Mouse (Mus musculus): ENCODE measurements around the gene Copz1. TPM values are rescaled to one million over a fixed set of nuclear protein-coding genes. Genes with fewer than 3 reads are reported as not detected.

The Copz1 gene
- polyA plus RNA-seq, 1 experiment from 2014 or later = 322 TPM

DNA sequence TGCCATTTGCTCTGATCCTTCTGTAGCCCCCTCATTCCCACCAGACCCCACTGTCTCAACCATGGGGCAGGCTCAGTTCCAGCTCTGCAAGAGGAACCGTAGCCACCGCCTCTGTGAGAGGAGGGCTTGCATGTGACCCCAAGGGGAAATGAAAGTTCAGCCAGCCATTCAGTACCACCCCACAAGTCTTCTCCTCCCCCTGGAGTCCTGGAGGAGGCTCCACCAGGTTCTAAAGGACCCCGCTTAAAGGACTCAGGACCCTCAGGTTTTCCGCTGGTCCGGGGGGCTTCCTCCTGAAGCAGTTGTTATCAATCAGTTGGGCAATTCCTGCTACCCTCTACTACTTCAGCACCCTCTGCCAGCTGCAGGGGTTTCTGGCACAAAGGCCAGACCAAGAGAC lies 61.2 kb downstream of the Copz1 start:
- Histone ChIP-seq H3K9ac (ENCODE audit: low read depth, low read length) (0 out of 2 replicates have a peak overlapping the region, but pooled peaks have one; percentile 18), H3K27me3 (ENCODE audit: control insufficient read depth, insufficient read depth, low read length) (peaks cover under 1% of the 10 kb centered on the region; the same call in 1 of the 2 replicates), H3K4me2 (replicated peaks; ENCODE audit: low read depth, low read length) (no peak overlapping the region), H3K4me1 (ENCODE audit: control insufficient read depth, insufficient read depth, low read length) (peaks cover 15% of the 10 kb centered on the region; the same call in 1 of the 2 replicates), H3K9me3 (ENCODE audit: control insufficient read depth, low read length) (no peaks in the 10 kb centered on the region), H3K27ac (ENCODE audit: low read depth, low read length) (no peak overlapping the region), H3K4me3 (ENCODE audit: low read length) (no peak overlapping the region), H3K36me3 (ENCODE audit: control insufficient read depth, insufficient read depth, low read length) (no peaks in the 10 kb centered on the region)
- 54% methylated on average over 5 of the region's 5 CpGs for WGBS
- ATAC-seq (ENCODE audit: low FRiP score, low TSS enrichment) = no peak

DNA sequence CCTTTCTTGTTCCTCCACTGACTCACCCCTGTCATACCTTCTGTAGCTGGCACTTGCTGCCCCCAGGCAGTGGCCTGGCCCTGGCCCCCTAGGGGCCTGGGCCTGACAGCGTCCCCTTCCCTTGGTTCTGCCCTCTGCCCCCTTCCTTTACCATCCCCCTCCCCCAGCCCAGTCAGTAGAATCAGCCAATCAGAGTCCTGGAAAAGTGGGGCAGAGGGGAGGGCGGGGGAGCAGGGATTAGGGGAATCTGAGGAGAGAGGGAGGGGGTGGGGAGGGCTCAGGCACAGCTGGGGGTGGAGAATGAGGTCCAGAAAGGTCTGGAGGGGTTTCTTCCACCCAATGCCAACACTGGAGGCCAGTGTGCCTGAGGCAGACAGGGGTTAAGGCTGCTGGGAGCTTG lies 61.7 kb downstream of the Copz1 start:
- 12% methylated on average over 2 of the region's 2 CpGs for WGBS
- peak; percentile 7; the same call in 1 of the 2 replicates for ATAC-seq (ENCODE audit: low FRiP score, low TSS enrichment)
- Histone ChIP-seq H3K4me2 (replicated peaks; ENCODE audit: low read depth, low read length) (no peak overlapping the region), H3K9me3 (ENCODE audit: control insufficient read depth, low read length) (no peaks in the 10 kb centered on the region), H3K9ac (ENCODE audit: low read depth, low read length) (no peak overlapping the region), H3K4me3 (ENCODE audit: low read length) (no peak overlapping the region), H3K4me1 (ENCODE audit: control insufficient read depth, insufficient read depth, low read length) (peaks cover 15% of the 10 kb centered on the region; the same call in 1 of the 2 replicates), H3K27ac (ENCODE audit: low read depth, low read length) (no peak overlapping the region), H3K27me3 (ENCODE audit: control insufficient read depth, insufficient read depth, low read length) (peaks cover 5% of the 10 kb centered on the region; the same call in 1 of the 2 replicates), H3K36me3 (ENCODE audit: control insufficient read depth, insufficient read depth, low read length) (no peaks in the 10 kb centered on the region)

DNA sequence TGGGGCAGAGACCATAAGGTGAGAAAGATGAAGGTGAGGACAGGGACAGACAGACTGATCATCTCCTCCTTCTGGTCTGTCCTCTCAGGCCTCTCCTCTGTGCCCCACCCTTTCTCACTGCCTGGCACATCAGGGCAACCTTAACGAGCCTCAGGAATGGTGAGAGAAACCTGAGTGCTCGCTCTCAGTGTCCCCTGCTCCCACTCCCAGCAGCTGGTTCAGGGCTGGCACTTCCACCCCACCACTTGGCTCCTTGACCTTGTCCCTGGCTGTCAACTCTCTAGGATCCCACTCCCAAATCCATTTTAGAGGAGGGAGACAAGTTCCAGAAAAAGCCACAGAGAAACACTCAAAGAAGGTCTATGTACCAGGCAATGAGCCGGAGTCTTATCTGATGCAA lies 62.5 kb downstream of the Copz1 start:
- 46% methylated on average over 3 of the region's 3 CpGs for WGBS
- peaks cover 24% of the 10 kb centered on the region; the same call in 1 of the 2 replicates for H3K4me1 ChIP-seq (ENCODE audit: control insufficient read depth, insufficient read depth, low read length)

DNA sequence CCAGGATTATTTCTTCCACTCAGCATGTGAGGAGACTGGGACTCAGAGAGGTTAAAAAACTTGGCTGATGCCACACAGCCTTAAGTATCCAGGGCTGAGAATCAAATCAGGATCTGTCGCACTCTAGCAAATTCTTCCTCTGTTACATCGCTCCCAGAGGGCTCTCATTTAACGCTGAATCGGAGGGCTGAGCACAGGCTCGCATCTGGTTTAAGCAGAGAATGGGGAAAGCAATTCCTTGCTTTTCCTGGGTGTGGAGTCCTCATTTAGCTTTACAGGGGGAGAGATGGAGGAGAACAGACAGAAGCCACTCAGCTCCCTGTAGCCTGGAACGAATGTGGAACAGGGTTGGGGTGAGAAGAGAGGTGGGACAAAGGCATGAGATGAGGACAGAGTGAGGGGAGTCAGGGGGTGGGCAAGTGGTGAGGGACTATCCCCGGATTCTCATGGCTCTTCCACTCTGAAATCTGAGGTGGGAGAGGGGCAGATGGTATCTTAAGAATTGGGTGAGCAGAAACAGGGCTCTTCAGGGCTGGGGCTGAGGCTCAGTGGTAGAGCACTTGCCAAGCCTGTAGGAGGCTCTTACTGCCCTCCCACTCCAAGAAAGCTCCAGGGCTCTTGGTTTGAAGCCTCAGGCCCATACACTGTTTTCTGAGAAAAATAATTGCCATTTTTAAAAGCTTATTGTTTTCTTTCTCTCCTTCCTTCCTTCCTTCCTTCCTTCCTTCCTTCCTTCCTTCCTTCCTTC lies 63.1 kb downstream of the Copz1 start:
- Histone ChIP-seq H3K4me1 (ENCODE audit: control insufficient read depth, insufficient read depth, low read length) (peaks cover 24% of the 10 kb centered on the region; the same call in 1 of the 2 replicates), H3K36me3 (ENCODE audit: control insufficient read depth, insufficient read depth, low read length) (no peaks in the 10 kb centered on the region), H3K4me2 (replicated peaks; ENCODE audit: low read depth, low read length) (no peak overlapping the region), H3K4me3 (ENCODE audit: low read length) (no peak overlapping the region), H3K27me3 (ENCODE audit: control insufficient read depth, insufficient read depth, low read length) (peaks cover 11% of the 10 kb centered on the region; the same call in 1 of the 2 replicates), H3K9ac (ENCODE audit: low read depth, low read length) (no peak overlapping the region), H3K27ac (ENCODE audit: low read depth, low read length) (no peak overlapping the region), H3K9me3 (ENCODE audit: control insufficient read depth, low read length) (no peaks in the 10 kb centered on the region)
- 31% methylated on average over 7 of the region's 7 CpGs for WGBS
- ATAC-seq (ENCODE audit: low FRiP score, low TSS enrichment) = no peak

More for the DNA sequence above, 62.5 kb downstream of the Copz1 start:
- Histone ChIP-seq H3K9ac (ENCODE audit: low read depth, low read length) (no peak overlapping the region), H3K27me3 (ENCODE audit: control insufficient read depth, insufficient read depth, low read length) (peaks cover 11% of the 10 kb centered on the region; the same call in 1 of the 2 replicates), H3K4me3 (ENCODE audit: low read length) (no peak overlapping the region), H3K27ac (ENCODE audit: low read depth, low read length) (no peak overlapping the region), H3K9me3 (ENCODE audit: control insufficient read depth, low read length) (no peaks in the 10 kb centered on the region), H3K36me3 (ENCODE audit: control insufficient read depth, insufficient read depth, low read length) (no peaks in the 10 kb centered on the region), H3K4me2 (replicated peaks; ENCODE audit: low read depth, low read length) (no peak overlapping the region)
- no peak for ATAC-seq (ENCODE audit: low FRiP score, low TSS enrichment)

DNA sequence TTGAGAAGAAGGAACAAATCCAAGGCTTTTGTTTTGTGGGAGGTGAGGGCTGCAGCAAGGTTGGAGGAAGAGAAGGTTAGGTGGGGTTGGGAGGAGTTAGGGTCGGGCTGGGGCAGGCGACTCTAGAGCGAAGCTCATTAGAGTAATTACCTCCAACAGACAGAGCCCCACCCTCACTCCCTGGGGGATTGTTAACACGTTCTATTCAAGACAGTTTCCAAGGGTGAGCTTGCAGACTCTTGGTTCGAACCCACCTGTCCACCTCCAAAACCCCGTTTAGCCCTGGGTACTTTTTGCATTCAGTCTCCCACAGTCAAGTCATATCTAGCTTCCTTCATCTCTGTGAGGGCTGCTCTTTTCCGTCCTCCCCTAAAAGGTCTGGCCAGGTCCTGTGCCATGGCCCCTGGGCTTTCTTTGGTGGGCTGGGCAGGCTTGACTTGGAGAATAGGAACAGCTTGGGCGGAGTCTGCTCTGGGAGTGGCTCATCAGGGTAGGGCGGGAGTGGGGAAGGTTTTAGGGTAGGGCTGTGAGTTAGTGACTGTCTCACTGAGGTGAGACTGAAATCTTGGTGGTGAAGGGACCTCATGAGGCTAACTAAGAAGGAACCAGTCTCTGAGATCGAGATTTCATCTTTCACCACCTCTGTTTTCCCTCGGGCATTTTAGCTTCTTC lies 64.6 kb downstream of the Copz1 start:
- no peak overlapping the region for H3K4me2 ChIP-seq (replicated peaks; ENCODE audit: low read depth, low read length)
- WGBS = 19% methylated on average over 11 of the region's 11 CpGs
- H3K4me3 ChIP-seq (ENCODE audit: low read length) = no peak overlapping the region
- no peak overlapping the region for H3K9ac ChIP-seq (ENCODE audit: low read depth, low read length)
- no peak overlapping the region for H3K27ac ChIP-seq (ENCODE audit: low read depth, low read length)
- peaks cover 24% of the 10 kb centered on the region for H3K4me1 ChIP-seq (ENCODE audit: control insufficient read depth, insufficient read depth, low read length)
- no peaks in the 10 kb centered on the region for H3K9me3 ChIP-seq (ENCODE audit: control insufficient read depth, low read length)
- no peaks in the 10 kb centered on the region for H3K36me3 ChIP-seq (ENCODE audit: control insufficient read depth, insufficient read depth, low read length)
- H3K27me3 ChIP-seq (ENCODE audit: control insufficient read depth, insufficient read depth, low read length) = peaks cover 21% of the 10 kb centered on the region
- no peak for ATAC-seq (ENCODE audit: low FRiP score, low TSS enrichment)

DNA sequence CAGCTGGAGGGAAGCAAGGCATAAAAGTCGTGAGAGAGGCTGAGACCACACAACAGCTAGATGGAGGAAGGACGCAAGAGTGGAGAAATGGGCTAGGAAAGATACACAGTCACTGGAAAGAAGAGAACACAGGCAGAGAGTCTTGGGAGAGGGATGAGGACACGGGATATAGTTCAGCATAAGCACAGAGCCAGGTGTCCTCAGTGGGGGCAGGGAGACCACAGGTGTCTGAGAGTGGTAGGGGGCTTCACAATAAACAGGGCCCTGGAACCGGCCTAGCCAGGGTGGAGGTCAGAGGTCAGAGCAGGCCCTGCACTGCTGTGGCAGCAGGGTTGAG lies 66.3 kb downstream of the Copz1 start:
- no peaks in the 10 kb centered on the region for H3K36me3 ChIP-seq (ENCODE audit: control insufficient read depth, insufficient read depth, low read length)
- H3K9ac ChIP-seq (ENCODE audit: low read depth, low read length) = no peak overlapping the region
- H3K27ac ChIP-seq (ENCODE audit: low read depth, low read length) = no peak overlapping the region
- WGBS = 38% methylated on average over 4 of the region's 4 CpGs
- H3K9me3 ChIP-seq (ENCODE audit: control insufficient read depth, low read length) = no peaks in the 10 kb centered on the region
- peak; percentile 6; the same call in 1 of the 2 replicates for ATAC-seq (ENCODE audit: low FRiP score, low TSS enrichment)
- peak overlapping the region; percentile 92; the same call in 1 of the 2 replicates for H3K4me2 ChIP-seq (replicated peaks; ENCODE audit: low read depth, low read length)
- H3K27me3 ChIP-seq (ENCODE audit: control insufficient read depth, insufficient read depth, low read length) = peaks cover 23% of the 10 kb centered on the region
- H3K4me1 ChIP-seq (ENCODE audit: control insufficient read depth, insufficient read depth, low read length) = peaks cover 15% of the 10 kb centered on the region
- H3K4me3 ChIP-seq (ENCODE audit: low read length) = peak overlapping the region; percentile 64; the same call in 1 of the 2 replicates

DNA sequence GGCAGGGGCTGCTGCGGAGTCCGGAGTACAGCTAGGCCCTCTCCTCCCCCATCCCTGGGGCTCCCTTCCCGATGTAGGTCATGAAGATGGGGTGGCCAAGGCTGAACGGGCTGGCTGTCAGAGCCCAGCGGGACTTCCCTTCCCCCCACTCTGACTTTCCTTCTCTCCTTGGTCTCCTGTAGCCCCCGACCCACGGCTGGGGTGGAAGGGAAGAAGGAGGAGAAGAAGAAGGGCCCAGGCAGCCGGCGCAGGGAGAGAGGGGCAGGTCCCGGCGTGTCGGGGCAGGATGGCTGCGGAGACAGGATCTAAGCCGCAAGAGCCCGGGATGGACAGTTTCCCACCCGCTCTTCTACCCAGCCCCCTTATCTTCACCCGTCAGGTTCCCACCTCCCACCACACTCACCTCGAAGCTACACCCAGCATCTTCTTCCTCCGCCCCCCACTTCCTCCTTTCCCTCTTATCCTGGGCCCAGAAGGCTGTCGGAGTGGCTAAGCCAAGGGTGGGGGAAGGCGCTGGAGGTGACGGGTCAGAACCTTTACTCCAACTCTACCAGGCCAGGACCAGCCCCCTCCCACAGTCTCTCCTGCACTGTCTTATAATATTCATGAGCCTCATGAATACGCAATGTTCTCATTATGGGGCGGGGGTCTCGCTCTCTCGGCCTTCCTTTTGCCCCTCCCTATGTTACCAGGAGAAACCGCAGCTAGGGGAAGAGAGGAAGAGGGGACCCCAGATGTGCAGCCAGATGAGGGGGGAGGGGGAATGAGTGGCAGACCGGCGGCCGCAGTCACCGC lies 66.8 kb downstream of the Copz1 start:
- Histone ChIP-seq H3K9me3 (ENCODE audit: control insufficient read depth, low read length) (no peaks in the 10 kb centered on the region), H3K27ac (ENCODE audit: low read depth, low read length) (no peak overlapping the region), H3K4me2 (replicated peaks; ENCODE audit: low read depth, low read length) (peak overlapping the region; percentile 92), H3K9ac (ENCODE audit: low read depth, low read length) (peak overlapping the region; percentile 42), H3K27me3 (ENCODE audit: control insufficient read depth, insufficient read depth, low read length) (peaks cover 23% of the 10 kb centered on the region), H3K36me3 (ENCODE audit: control insufficient read depth, insufficient read depth, low read length) (peaks cover 2% of the 10 kb centered on the region), H3K4me1 (ENCODE audit: control insufficient read depth, insufficient read depth, low read length) (peaks cover 10% of the 10 kb centered on the region), H3K4me3 (ENCODE audit: low read length) (peak overlapping the region; percentile 64)
- 7% methylated on average over 27 of the region's 31 CpGs for WGBS
- ATAC-seq (ENCODE audit: low FRiP score, low TSS enrichment) = peak; percentile 16; the same call in 1 of the 2 replicates

DNA sequence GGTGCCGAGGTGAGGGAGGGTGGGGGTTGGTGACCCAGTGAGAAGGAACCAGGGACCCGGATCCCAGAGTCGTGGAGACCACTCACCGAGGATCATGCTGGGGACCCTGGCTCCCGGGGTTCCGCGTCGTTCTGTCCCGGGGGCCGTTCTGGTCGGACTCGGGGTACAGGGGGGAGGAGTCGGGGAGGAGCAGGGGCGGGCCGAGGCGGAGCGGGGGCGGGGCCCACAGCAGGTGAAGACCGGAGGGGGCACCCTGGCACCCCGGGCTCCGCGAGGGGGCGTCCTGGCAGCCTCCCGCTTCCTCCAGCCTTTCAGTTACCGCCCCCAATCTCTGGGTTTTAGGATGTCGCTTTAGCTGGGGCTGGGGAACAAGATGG lies 67.4 kb downstream of the Copz1 start, which contains the start of gene Zfp385a:
Zfp385a (minus strand) TSS at position 133 of the 377 bp plus-strand sequence.
- peaks cover 9% of the 10 kb centered on the region for H3K4me1 ChIP-seq (ENCODE audit: control insufficient read depth, insufficient read depth, low read length)
- no peaks in the 10 kb centered on the region for H3K9me3 ChIP-seq (ENCODE audit: control insufficient read depth, low read length)
- no peak within 1 kb of the TSS for H3K27ac ChIP-seq (ENCODE audit: low read depth, low read length)
- ATAC-seq (ENCODE audit: low FRiP score, low TSS enrichment) = peak; percentile 40
- under 1% methylated on average over 25 of the region's 26 CpGs for WGBS
- H3K4me2 ChIP-seq (replicated peaks; ENCODE audit: low read depth, low read length) = peak within 1 kb of the TSS; percentile 92
- H3K4me3 ChIP-seq (ENCODE audit: low read length) = peak within 1 kb of the TSS; percentile 64
- H3K36me3 ChIP-seq (ENCODE audit: control insufficient read depth, insufficient read depth, low read length) = peaks cover 8% of the 10 kb centered on the region
- peak within 1 kb of the TSS; percentile 42 for H3K9ac ChIP-seq (ENCODE audit: low read depth, low read length)
- peaks cover 23% of the 10 kb centered on the region for H3K27me3 ChIP-seq (ENCODE audit: control insufficient read depth, insufficient read depth, low read length)

Data from kidney, embryonic 14.5 days (tissue).